Mouse (Mus musculus): Measurements from ENCODE around the gene Csn1s1. TPM values are rescaled to one million over a fixed set of nuclear protein-coding genes. Genes with fewer than 3 reads are reported as not detected.

Csn1s1 gene
- polyA plus RNA-seq (2015; fragmentation: Nextera tagmentation; extraction: Ambion mirVana) = not detected in 2 replicates

- H3K27ac ChIP-seq (replicated peaks) = no peak within 1 kb of the TSS
- H3K36me3 ChIP-seq (replicated peaks) = no peaks in the 10 kb centered on the region
- no peak within 1 kb of the TSS for H3K9ac ChIP-seq
- H3K4me3 ChIP-seq (replicated peaks) = no peak within 1 kb of the TSS
- no peak for ATAC-seq (ENCODE audit: insufficient read depth)
- no peaks in the 10 kb centered on the region for H3K4me1 ChIP-seq (replicated peaks)
- no peaks in the 10 kb centered on the region for H3K9me3 ChIP-seq (replicated peaks)
- no peak within 1 kb of the TSS for H3K4me2 ChIP-seq
- no peaks in the 10 kb centered on the region for H3K27me3 ChIP-seq
Observed at GRCm38 (mm10) chr5:87665908-87666307, at the start of gene Csn1s1. Gene Csn1s1, plus strand, starts transcription at chr5:87666208.

- H3K4me1 ChIP-seq (replicated peaks) = no peaks in the 10 kb centered on the region
- H3K27ac ChIP-seq (replicated peaks) = no peak overlapping the region
- H3K27me3 ChIP-seq = no peaks in the 10 kb centered on the region
- ATAC-seq (ENCODE audit: insufficient read depth) = no peak
- no peak overlapping the region for H3K9ac ChIP-seq
- H3K36me3 ChIP-seq (replicated peaks) = no peaks in the 10 kb centered on the region
- no peak overlapping the region for H3K4me3 ChIP-seq (replicated peaks)
- no peaks in the 10 kb centered on the region for H3K9me3 ChIP-seq (replicated peaks)
- H3K4me2 ChIP-seq = no peak overlapping the region
Observed at GRCm38 (mm10) chr5:87622681-87623080, 43.3 kb upstream of the Csn1s1 start.

- Histone ChIP-seq H3K9me3 (replicated peaks) (0 out of 2 replicates have a peak, but pooled peaks cover 1% of the 10 kb centered on the region), H3K4me2 (no peak overlapping the region), H3K27ac (replicated peaks) (no peak overlapping the region), H3K9ac (no peak overlapping the region), H3K27me3 (no peaks in the 10 kb centered on the region), H3K4me3 (replicated peaks) (no peak overlapping the region), H3K4me1 (replicated peaks) (no peaks in the 10 kb centered on the region), H3K36me3 (replicated peaks) (no peaks in the 10 kb centered on the region)
- no peak for ATAC-seq (ENCODE audit: insufficient read depth)
Observed at GRCm38 (mm10) chr5:87642787-87643186, 23.2 kb upstream of the Csn1s1 start.

GRCm38 (mm10) chr5:87699530-87699929, 33.5 kb downstream of the Csn1s1 start, which contains the start of gene Csn2:
Gene Csn2, minus strand, starts transcription at chr5:87699630.
- whole genome bisulfite sequencing (ENCODE audit: insufficient replicate concordance) = 44% methylated on average over 3 of the region's 3 CpGs

GRCm38 (mm10) chr5:87705891-87706290, 39.9 kb downstream of the Csn1s1 start:
- H3K9ac ChIP-seq = no peak overlapping the region
- H3K27ac ChIP-seq (replicated peaks) = no peak overlapping the region
- H3K27me3 ChIP-seq = no peaks in the 10 kb centered on the region
- H3K4me1 ChIP-seq (replicated peaks) = no peaks in the 10 kb centered on the region
- no peaks in the 10 kb centered on the region for H3K36me3 ChIP-seq (replicated peaks)
- no peak for ATAC-seq (ENCODE audit: insufficient read depth)
- no peak overlapping the region for H3K4me3 ChIP-seq (replicated peaks)
- 32% methylated on average over 1 of the region's 1 CpGs for WGBS (ENCODE audit: insufficient replicate concordance)
- no peaks in the 10 kb centered on the region for H3K9me3 ChIP-seq (replicated peaks)
- no peak overlapping the region for H3K4me2 ChIP-seq

More at GRCm38 (mm10) chr5:87699530-87699929, 33.5 kb downstream of the Csn1s1 start, which contains the start of gene Csn2:
- H3K4me2 ChIP-seq = no peak within 1 kb of the TSS
- no peaks in the 10 kb centered on the region for H3K27me3 ChIP-seq
- H3K36me3 ChIP-seq (replicated peaks) = no peaks in the 10 kb centered on the region
- ATAC-seq (ENCODE audit: insufficient read depth) = no peak
- H3K4me1 ChIP-seq (replicated peaks) = no peaks in the 10 kb centered on the region
- no peak within 1 kb of the TSS for H3K9ac ChIP-seq
- no peaks in the 10 kb centered on the region for H3K9me3 ChIP-seq (replicated peaks)
- H3K4me3 ChIP-seq (replicated peaks) = no peak within 1 kb of the TSS
- H3K27ac ChIP-seq (replicated peaks) = no peak within 1 kb of the TSS

Other genes starting within 250 kb of the Csn1s1 start
- not detected in 2 replicates for gene Ugt2b38, start 242.0 kb upstream of the Csn1s1 start, polyA plus RNA-seq (2015; fragmentation: Nextera tagmentation; extraction: Ambion mirVana)
- not detected in 2 replicates for gene Ugt2a2, start 183.9 kb upstream of the Csn1s1 start, polyA plus RNA-seq (2015; fragmentation: Nextera tagmentation; extraction: Ambion mirVana)
- gene Gm43638, start 179.4 kb upstream of the Csn1s1 start, polyA plus RNA-seq (2015; fragmentation: Nextera tagmentation; extraction: Ambion mirVana) = not detected in 2 replicates
- not detected in 2 replicates for gene Ugt2a1, start 175.3 kb upstream of the Csn1s1 start, polyA plus RNA-seq (2015; fragmentation: Nextera tagmentation; extraction: Ambion mirVana)
- 0.91 and 1.2 TPM in 2 replicates for gene Sult1b1, start 128.0 kb upstream of the Csn1s1 start, polyA plus RNA-seq (2015; fragmentation: Nextera tagmentation; extraction: Ambion mirVana)
- 3.4 TPM in 2 replicates for gene Sult1d1, start 97.2 kb upstream of the Csn1s1 start, polyA plus RNA-seq (2015; fragmentation: Nextera tagmentation; extraction: Ambion mirVana)
- gene Sult1e1, start 74.6 kb upstream of the Csn1s1 start, polyA plus RNA-seq (2015; fragmentation: Nextera tagmentation; extraction: Ambion mirVana) = not detected in 2 replicates
- gene Csn2, start 33.4 kb downstream of the Csn1s1 start, polyA plus RNA-seq (2015; fragmentation: Nextera tagmentation; extraction: Ambion mirVana) = not detected in 2 replicates
- not detected in 2 replicates for gene Csn1s2a, start 108.4 kb downstream of the Csn1s1 start, polyA plus RNA-seq (2015; fragmentation: Nextera tagmentation; extraction: Ambion mirVana)
- not detected in 2 replicates for gene Csn1s2b, start 141.9 kb downstream of the Csn1s1 start, polyA plus RNA-seq (2015; fragmentation: Nextera tagmentation; extraction: Ambion mirVana)
- gene Prr27, start 159.5 kb downstream of the Csn1s1 start, polyA plus RNA-seq (2015; fragmentation: Nextera tagmentation; extraction: Ambion mirVana) = not detected in 2 replicates
- not detected in 2 replicates for gene Odam, start 218.8 kb downstream of the Csn1s1 start, polyA plus RNA-seq (2015; fragmentation: Nextera tagmentation; extraction: Ambion mirVana)